Mouse (Mus musculus) hindbrain, embryonic 11.5 days (tissue): ENCODE results near the gene Nipa1. TPM values are rescaled to one million over a fixed set of nuclear protein-coding genes. Genes with fewer than 3 reads are reported as not detected.

Experiments
- ATAC-seq: fragments of 200-750 bp; cut with Nextera tagmentation; 2 replicates; pipeline ENCODE4 v1.8.0; 2017; ENCODE audit warnings: mild to moderate bottlenecking, moderate TSS enrichment, moderate library complexity; ENCODE audit not compliant: low FRiP score
- DNase-seq: peaks from one replicate; pipeline ENCODE4 v3.0.0-alpha.2; 2015; ENCODE audit warnings: low spot score
- H3K27ac ChIP-seq: fragments of 300-500 bp; sonication (generic); 2 replicates; pipeline ENCODE4 v1.5.1; 2014; ENCODE audit warnings: mild to moderate bottlenecking, low read depth, low read length
- H3K27me3 ChIP-seq: fragments of 300-500 bp; sonication (generic); 2 replicates; pipeline ENCODE4 v1.6.1; 2014; ENCODE audit warnings: mild to moderate bottlenecking, low read length, moderate library complexity, mixed read lengths; ENCODE audit not compliant: control insufficient read depth, insufficient read depth
- H3K36me3 ChIP-seq: fragments of 300-500 bp; sonication (generic); 2 replicates; pipeline ENCODE4 v1.6.1; 2014; ENCODE audit warnings: mild to moderate bottlenecking, low read length, moderate library complexity, mixed read lengths; ENCODE audit not compliant: control insufficient read depth, insufficient read depth
- H3K4me1 ChIP-seq: fragments of 300-500 bp; sonication (generic); replicated peaks from 2 replicates; pipeline ENCODE4 v1.6.1; 2014; ENCODE audit warnings: low read length, mixed read lengths; ENCODE audit not compliant: control insufficient read depth, insufficient read depth
- H3K4me2 ChIP-seq: fragments of 300-500 bp; sonication (generic); replicated peaks from 2 replicates; pipeline ENCODE4 v1.6.1; 2014; ENCODE audit warnings: mild to moderate bottlenecking, low read depth, low read length
- H3K4me3 ChIP-seq: fragments of 300-500 bp; sonication (generic); 2 replicates; pipeline ENCODE4 v1.5.1; 2014; ENCODE audit warnings: low read depth, low read length
- H3K9ac ChIP-seq: fragments of 300-500 bp; sonication (generic); 2 replicates; pipeline ENCODE4 v1.6.1; 2014; ENCODE audit warnings: low read depth, low read length
- H3K9me3 ChIP-seq: fragments of 300-500 bp; sonication (generic); 2 replicates; pipeline ENCODE4 v1.6.1; 2016; ENCODE audit warnings: low read length; ENCODE audit not compliant: control insufficient read depth
- WGBS: fragments of 180-500 bp; shearing (Covaris S2); extraction: QIAGEN DNeasy Blood & Tissue Kit; methylation state at CpG from one replicate; pipeline ENCODE4 v1.1.7; 2014; 5-methylcytosine and 5-hydroxymethylcytosine counted together
- polyA plus RNA-seq: library from polyadenylated mRNA; unstranded; fragments of >200 nt; fragmentation: Nextera tagmentation; extraction: Ambion mirVana; gene quantifications from 2 replicates; pipeline ENCODE4 v1.2.1, GENCODE M21; 2014

The Nipa1 gene
- polyA plus RNA-seq, 1 experiment from 2014 or later = 11.1 TPM

DNA sequence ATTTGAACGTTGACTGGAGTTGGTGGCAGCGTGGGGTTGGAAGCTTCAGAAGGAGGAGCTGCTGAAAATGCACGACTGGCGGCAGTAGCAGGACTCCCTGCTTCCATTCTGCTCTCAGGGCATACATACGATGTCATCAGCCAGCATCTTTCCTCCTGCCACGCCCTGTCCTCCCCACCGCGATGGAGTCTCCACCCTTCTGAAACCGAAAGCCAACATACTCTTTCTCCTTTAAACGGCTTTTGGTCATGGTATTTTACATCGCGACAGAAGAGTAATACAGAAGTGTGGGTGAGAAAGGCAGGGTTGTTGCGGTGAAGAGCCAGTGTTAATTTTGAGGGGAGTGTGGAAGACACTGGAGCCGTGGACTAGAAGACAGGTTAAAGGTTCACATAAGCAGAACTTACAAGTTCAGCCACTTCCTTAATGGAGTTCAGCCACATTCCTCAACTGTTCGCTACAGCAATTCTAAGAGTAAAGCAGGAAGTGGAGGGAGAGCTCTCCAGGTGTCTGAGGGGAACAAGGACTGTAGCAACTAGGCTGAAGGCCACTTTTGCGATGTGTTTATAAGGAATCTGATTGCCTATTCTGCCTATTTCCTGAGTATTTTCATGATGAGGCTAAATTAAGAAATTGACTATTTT, 51.4 kb downstream of the Nipa1 start:
- H3K4me2 ChIP-seq = no peak overlapping the region; the same call in 1 of the 2 replicates
- H3K9ac ChIP-seq = no peak overlapping the region
- WGBS = 39% methylated on average over 16 of the region's 16 CpGs

GRCm38 (mm10) chr7:55966866-55967460, 52.8 kb downstream of the Nipa1 start:
- Histone ChIP-seq H3K4me2 (no peak overlapping the region), H3K27ac (no peak overlapping the region), H3K4me1 (no peaks in the 10 kb centered on the region), H3K4me3 (no peak overlapping the region), H3K36me3 (no peaks in the 10 kb centered on the region), H3K9ac (no peak overlapping the region), H3K27me3 (no peaks in the 10 kb centered on the region), H3K9me3 (no peaks in the 10 kb centered on the region)
- no peak for ATAC-seq
- DNase-seq = peak; percentile 8
- WGBS = 29% methylated on average over 3 of the region's 3 CpGs

More for the DNA sequence above, 51.4 kb downstream of the Nipa1 start:
- DNase-seq = peak; percentile 23
- H3K36me3 ChIP-seq = no peaks in the 10 kb centered on the region
- no peak overlapping the region for H3K27ac ChIP-seq
- H3K27me3 ChIP-seq = no peaks in the 10 kb centered on the region
- H3K9me3 ChIP-seq = no peaks in the 10 kb centered on the region
- H3K4me3 ChIP-seq = no peak overlapping the region
- no peaks in the 10 kb centered on the region for H3K4me1 ChIP-seq
- ATAC-seq = no peak

DNA sequence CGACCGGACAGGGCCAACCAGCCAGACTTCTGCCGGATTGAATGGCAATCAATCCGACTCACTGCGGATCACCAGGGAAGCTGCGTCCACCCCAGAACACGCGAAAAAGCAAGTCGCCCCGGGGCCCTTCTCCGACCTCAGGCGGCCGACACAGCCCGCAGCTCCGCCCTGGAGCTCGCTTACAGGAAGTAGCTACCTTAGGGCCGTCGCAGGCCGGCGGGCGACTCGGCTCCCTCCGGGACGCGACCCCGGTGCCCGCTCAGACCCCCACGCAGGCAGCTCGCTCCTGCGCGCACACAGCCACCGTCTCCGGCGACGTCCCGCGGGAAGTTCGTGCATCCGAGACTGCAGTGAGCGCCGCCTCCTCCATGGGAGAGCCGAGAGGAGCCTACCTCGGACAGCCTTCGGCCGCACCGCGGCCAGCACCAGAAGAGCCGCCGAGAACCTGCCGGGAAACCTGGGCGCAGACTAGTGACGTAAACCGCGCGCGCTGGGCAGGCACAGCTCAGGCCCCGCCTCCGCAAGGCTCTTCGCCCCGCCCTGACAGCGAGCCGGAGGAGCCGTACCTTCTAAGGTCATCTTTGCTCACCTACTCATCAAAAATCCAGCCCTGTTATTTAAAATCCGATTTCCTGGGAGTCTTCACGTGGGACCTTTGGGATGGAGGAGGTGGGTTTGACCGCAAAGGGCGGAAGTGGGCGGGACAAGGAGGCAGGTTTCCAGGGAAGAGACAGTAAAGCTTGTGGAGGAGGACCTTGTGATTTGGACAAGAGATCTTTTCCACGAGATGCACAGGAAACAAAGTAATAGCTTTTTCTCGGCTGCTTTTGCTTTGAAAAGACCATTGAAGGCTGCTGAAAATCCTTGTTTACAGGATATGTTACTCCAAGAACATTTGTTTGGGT, 57.5 kb downstream of the Nipa1 start, which contains the start of gene Nipa2:
Nipa2 (minus strand) TSS at position 473 of the 905 bp plus-strand sequence.
- peak within 1 kb of the TSS; percentile 74 for H3K27ac ChIP-seq
- no peaks in the 10 kb centered on the region for H3K4me1 ChIP-seq
- WGBS = under 1% methylated on average over 70 of the region's 70 CpGs

DNA sequence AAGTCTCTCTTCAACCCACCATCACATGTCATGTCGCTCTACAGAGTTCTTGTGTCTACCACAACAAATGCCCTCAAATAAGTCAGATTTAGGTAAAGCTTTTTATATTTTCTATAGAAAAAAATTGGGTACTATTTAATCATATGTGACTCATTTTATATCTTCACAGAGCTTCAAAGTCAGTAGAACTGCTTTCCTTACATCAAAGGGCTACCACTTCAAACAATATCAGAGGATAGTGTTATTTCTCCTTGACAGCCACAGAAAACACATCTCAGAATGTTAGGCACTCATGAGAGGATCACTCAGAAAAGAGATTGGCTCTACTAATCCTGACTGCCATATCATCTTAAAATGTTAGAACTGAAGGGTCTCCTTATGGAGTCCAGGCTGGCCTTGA, 59.2 kb downstream of the Nipa1 start:
- Histone ChIP-seq H3K27ac (no peak overlapping the region), H3K27me3 (no peaks in the 10 kb centered on the region), H3K36me3 (no peaks in the 10 kb centered on the region), H3K9me3 (no peaks in the 10 kb centered on the region), H3K4me3 (no peak overlapping the region), H3K4me1 (no peaks in the 10 kb centered on the region), H3K9ac (no peak overlapping the region), H3K4me2 (no peak overlapping the region)
- 100% methylated on average over 1 of the region's 1 CpGs for WGBS
- ATAC-seq (no peak), DNase-seq (no peak)

More for the DNA sequence above, 57.5 kb downstream of the Nipa1 start, which contains the start of gene Nipa2:
- H3K9ac ChIP-seq = peak within 1 kb of the TSS; percentile 90
- H3K36me3 ChIP-seq = no peaks in the 10 kb centered on the region
- ATAC-seq (peak; percentile 98), DNase-seq (peak; percentile 94)
- no peaks in the 10 kb centered on the region for H3K9me3 ChIP-seq
- no peaks in the 10 kb centered on the region for H3K27me3 ChIP-seq
- peak within 1 kb of the TSS; percentile 70 for H3K4me2 ChIP-seq
- peak within 1 kb of the TSS; percentile 89 for H3K4me3 ChIP-seq

GRCm38 (mm10) chr7:55959801-55960200, 60.0 kb downstream of the Nipa1 start:
- Histone ChIP-seq H3K4me2 (no peak overlapping the region), H3K36me3 (peaks cover under 1% of the 10 kb centered on the region; the same call in 1 of the 2 replicates), H3K27ac (no peak overlapping the region), H3K4me1 (no peaks in the 10 kb centered on the region), H3K4me3 (no peak overlapping the region), H3K27me3 (no peaks in the 10 kb centered on the region), H3K9me3 (no peaks in the 10 kb centered on the region), H3K9ac (no peak overlapping the region)
- ATAC-seq (no peak), DNase-seq (no peak)
- 97% methylated on average over 3 of the region's 3 CpGs for WGBS

DNA sequence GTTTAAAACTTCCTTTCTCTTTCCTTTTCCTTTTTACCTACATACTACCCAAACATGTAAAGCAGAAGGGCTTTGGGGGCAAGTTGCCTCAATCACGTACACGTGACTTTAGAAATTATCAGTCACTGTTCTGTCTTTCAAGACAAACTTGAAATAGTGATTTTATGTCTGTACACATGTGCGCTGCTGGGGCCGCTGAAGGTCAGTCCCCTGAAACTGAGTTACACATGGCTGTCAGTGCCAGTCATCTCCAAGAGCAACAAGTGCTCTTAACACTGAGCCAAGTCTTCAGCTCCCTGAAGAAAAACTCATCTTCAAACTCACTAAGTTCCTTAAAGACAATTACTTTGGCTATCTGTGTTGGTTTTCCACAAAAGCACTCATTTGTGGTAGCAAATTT, 61.8 kb downstream of the Nipa1 start:
- no peak overlapping the region for H3K4me2 ChIP-seq
- H3K36me3 ChIP-seq = peaks cover 2% of the 10 kb centered on the region; the same call in 1 of the 2 replicates
- no peak overlapping the region for H3K4me3 ChIP-seq
- H3K27ac ChIP-seq = no peak overlapping the region
- DNase-seq = no peak
- no peaks in the 10 kb centered on the region for H3K27me3 ChIP-seq
- WGBS = 97% methylated on average over 4 of the region's 4 CpGs
- no peak for ATAC-seq
- H3K9me3 ChIP-seq = no peaks in the 10 kb centered on the region
- H3K4me1 ChIP-seq = no peaks in the 10 kb centered on the region
- no peak overlapping the region for H3K9ac ChIP-seq

GRCm38 (mm10) chr7:55957178-55957577, 62.6 kb downstream of the Nipa1 start:
- Histone ChIP-seq H3K9me3 (no peaks in the 10 kb centered on the region), H3K9ac (no peak overlapping the region), H3K4me3 (no peak overlapping the region), H3K4me2 (no peak overlapping the region), H3K36me3 (peaks cover 2% of the 10 kb centered on the region; the same call in 1 of the 2 replicates), H3K27me3 (no peaks in the 10 kb centered on the region), H3K4me1 (no peaks in the 10 kb centered on the region), H3K27ac (no peak overlapping the region)
- WGBS = 98% methylated on average over 3 of the region's 3 CpGs
- no peak for DNase-seq
- ATAC-seq = no peak

DNA sequence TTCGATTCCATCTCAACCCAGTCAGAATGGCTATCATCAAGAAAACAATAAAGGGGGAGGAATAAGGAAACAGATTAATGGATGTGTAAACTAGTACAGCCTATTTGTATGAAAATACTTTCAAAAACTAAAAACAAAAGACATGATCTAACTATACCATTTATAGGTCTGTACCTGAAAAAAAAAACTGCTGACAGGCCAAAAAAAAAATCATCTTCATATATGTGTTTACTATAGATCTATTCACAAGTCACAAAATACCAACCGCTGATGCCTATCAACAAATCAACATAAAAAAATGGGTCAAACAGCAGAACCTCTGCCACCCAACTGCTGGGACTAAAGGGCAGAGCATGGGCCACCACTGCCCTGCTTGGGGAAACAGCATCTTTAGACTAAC, 63.7 kb downstream of the Nipa1 start:
- ATAC-seq (no peak), DNase-seq (no peak)
- no peak overlapping the region for H3K4me2 ChIP-seq
- no peaks in the 10 kb centered on the region for H3K27me3 ChIP-seq
- H3K9me3 ChIP-seq = no peaks in the 10 kb centered on the region
- H3K36me3 ChIP-seq = peaks cover 2% of the 10 kb centered on the region; the same call in 1 of the 2 replicates
- no peaks in the 10 kb centered on the region for H3K4me1 ChIP-seq
- WGBS = 96% methylated on average over 2 of the region's 2 CpGs
- no peak overlapping the region for H3K9ac ChIP-seq
- H3K27ac ChIP-seq = no peak overlapping the region
- no peak overlapping the region for H3K4me3 ChIP-seq
